Mouse (Mus musculus) adrenal gland (tissue): ENCODE data around the gene Crybb2.

Source experiments
- intact Hi-C: fragments of 180-260 bp; cut with DNase I; formaldehyde crosslinking; loops from one replicate; pipeline ENCODE4 v1.15.1; 2025
- long read RNA-seq, 2 experiments: library from polyadenylated mRNA; unstranded; transcript quantifications; one replicate each; pipeline ENCODE4 v2.0.0; 2020; ENCODE audit warnings: borderline replicate concordance in 1 of 2; ENCODE audit not compliant: insufficient replicate concordance in 1 of 2

Gene Crybb2
- long read RNA-seq, experiment 1 = 0 reads
- long read RNA-seq, experiment 2 = 0 reads

GRCm38 (mm10) chr5:113070017-113070416 lies at the start of gene Crybb2:
Crybb2 (minus strand) TSS chr5:113070117.
- intact Hi-C loops = no loop called here

GRCm38 (mm10) chr5:113119291-113119690 lies 49.4 kb upstream of the Crybb2 start:
- intact Hi-C loops = no loop called here

- intact Hi-C loops = no loop called here
Measured at GRCm38 (mm10) chr5:113118695-113119094, 48.8 kb upstream of the Crybb2 start.

GRCm38 (mm10) chr5:113117361-113117760 lies 47.4 kb upstream of the Crybb2 start:
- intact Hi-C loops = no loop called here

GRCm38 (mm10) chr5:113115896-113116295 lies 46.0 kb upstream of the Crybb2 start:
- intact Hi-C loops = no loop called here

- intact Hi-C loops = no loop called here
Measured at GRCm38 (mm10) chr5:113114264-113115225, 44.6 kb upstream of the Crybb2 start.

DNA sequence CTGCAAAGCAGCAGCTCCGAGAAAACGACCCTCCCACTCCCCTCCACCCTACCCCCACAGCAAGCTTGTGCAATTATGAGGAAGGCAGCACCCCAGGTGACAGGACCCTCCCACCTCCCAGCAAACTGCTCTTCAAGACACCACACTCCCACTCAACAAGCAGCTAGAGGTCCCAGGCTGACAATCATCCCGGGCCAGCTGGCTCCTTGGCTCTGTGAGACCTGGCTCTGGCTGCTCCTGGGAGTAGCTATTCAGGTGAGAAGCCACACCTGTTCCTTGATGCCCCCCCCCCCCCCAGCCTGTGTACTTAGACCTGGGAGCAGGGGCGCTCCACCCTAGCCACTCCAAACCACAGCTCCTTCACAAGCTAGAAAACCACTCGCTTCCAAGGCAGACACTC lies 43.2 kb upstream of the Crybb2 start:
- intact Hi-C loops = no loop called here

- intact Hi-C loops = no loop called here
Measured at GRCm38 (mm10) chr5:113111336-113111735, 41.4 kb upstream of the Crybb2 start.

DNA sequence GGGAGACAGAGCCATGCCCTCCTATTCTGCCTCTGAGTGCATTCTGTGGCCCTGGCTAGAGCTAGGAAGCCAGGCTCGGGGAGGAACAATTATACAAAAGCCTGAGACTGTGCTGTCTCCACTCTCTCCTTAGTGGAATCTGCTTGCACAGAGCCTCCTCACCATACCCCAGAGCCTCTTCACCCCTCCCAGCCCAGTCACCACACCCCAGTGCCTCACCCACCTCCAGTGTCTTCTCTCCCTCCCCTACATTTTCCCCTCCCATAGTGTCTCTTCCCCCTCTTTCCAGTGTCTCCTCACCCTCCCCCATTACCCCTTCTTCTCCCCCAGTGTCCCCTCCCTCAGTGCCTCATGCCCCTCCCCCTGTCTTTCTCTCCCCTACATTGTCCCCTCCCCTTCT lies 41.0 kb upstream of the Crybb2 start:
- intact Hi-C loops = no loop called here

- intact Hi-C loops = loop anchor here (2.0 kb wide), 1 partner anchor 45 kb away; no protein-coding TSS in a partner anchor
Measured at GRCm38 (mm10) chr5:113109651-113110050, 39.7 kb upstream of the Crybb2 start.

DNA sequence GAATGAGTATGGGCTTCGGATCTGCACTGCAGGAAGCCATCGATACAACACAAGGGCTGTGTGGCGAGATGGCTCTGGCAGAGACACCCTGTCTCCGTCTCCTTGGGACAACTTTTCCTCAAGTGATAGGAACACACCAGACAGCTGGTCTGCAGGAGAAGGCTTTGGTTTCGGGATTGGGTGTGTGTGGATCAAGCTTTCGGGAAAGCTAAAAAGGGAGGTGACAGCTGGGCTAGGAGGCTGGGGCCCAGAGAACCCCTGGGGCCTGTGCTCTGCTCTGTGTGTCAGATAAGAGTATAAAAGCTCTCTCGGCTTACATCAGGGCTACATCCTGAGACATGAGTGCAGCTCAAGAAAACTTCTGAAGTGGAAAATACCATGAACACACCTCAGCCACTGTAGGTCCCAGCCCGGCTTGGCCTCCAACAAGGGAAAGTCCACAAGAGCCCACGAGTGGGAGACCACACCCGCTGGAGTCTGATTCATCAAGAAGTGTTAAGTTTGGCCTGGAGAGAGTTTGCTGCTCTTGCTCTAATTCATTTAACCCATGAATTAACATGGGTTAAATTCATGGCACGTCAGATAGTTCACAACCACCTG lies 38.3 kb upstream of the Crybb2 start:
- intact Hi-C loops = loop anchor here (2.0 kb wide), 1 partner anchor 47 kb away; no protein-coding TSS in a partner anchor

- intact Hi-C loops = loop anchor here (2.0 kb wide), 1 partner anchor 47 kb away; no protein-coding TSS in a partner anchor
Measured at GRCm38 (mm10) chr5:113107709-113108108, 37.8 kb upstream of the Crybb2 start.

DNA sequence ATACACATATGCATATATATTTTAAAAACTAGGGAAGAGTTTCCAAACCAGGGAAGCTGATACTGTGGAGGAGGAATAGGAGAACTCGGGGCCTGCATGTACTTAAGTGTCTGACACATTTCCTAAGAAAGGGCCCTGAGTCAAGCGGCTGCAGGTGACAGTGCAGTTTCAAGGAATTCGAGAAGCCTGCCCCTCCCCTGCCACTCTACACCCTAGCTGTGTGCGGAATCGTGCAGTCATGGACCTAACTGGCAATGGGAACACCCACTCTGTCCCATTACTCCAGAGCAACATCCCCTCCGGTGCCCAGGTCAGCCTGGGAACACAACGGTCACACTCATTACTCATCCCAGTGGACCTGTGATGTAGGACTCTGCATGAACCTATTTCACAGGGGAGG lies 36.7 kb upstream of the Crybb2 start:
- intact Hi-C loops = no loop called here

DNA sequence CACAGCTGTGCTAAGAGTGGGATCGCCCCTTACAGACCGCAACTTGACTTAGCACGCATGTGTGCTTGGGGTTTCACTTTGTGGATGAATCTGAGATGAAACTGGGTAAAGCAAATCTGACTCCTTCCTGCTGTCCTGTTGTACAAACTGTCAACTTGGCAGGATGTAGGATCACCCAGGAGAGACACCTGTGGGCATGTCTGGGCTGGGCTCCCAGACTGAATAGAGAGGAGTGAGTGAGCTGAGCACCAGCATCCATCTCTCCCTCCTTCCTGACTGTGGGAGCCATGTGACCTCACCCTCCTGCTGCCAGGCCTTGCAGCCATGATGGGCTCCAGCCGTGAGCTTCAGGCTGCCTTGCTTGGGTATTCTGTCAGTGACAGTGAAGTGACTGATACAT lies 35.6 kb upstream of the Crybb2 start:
- intact Hi-C loops = no loop called here

- intact Hi-C loops = no loop called here
Measured at GRCm38 (mm10) chr5:113105035-113105434, 35.1 kb upstream of the Crybb2 start.

GRCm38 (mm10) chr5:113102455-113102854 lies 32.5 kb upstream of the Crybb2 start:
- intact Hi-C loops = no loop called here

- intact Hi-C loops = no loop called here
Measured at GRCm38 (mm10) chr5:113101457-113101856, 31.5 kb upstream of the Crybb2 start.

GRCm38 (mm10) chr5:113100422-113100821 lies 30.5 kb upstream of the Crybb2 start:
- intact Hi-C loops = no loop called here

GRCm38 (mm10) chr5:113099546-113099945 lies 29.6 kb upstream of the Crybb2 start:
- intact Hi-C loops = loop anchor here (2.0 to 5.0 kb wide), 3 partner anchors 55 to 128 kb away; partner anchors contain the start of gene Tmem211

GRCm38 (mm10) chr5:113097551-113097950 lies 27.6 kb upstream of the Crybb2 start:
- intact Hi-C loops = loop anchor here (5.0 kb wide), 1 partner anchor 130 kb away; the partner anchor contains the start of gene Tmem211

DNA sequence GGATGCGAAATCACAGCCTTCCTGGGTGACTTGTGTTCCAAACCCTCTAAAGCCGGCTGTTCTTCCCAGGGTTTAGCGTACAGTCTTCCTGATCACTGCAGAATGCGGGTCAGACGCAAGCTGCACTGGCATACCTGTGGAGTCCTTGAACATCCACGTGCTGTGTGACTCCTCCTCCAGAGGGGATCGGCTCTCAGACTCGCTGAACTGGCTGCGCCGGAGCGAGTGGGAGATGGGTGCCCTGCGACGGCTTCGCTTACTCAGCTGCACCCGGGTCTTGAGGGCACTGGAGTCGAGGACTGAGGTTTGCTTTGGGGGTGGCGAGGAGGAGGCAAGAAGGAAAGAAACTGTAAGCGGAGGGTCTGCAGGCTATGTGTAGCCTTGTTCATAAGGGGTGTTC lies 25.5 kb upstream of the Crybb2 start:
- intact Hi-C loops = loop anchor here (5.0 kb wide), 1 partner anchor 132 kb away; the partner anchor contains the start of gene Tmem211

GRCm38 (mm10) chr5:113092406-113092805 lies 22.5 kb upstream of the Crybb2 start:
- intact Hi-C loops = no loop called here
